Mouse (Mus musculus) intestine, embryonic 16.5 days (tissue): ENCODE data around the gene Gna14. TPM values are rescaled to one million over a fixed set of nuclear protein-coding genes. Genes with fewer than 3 reads are reported as not detected.

Source experiments
- ATAC-seq: fragments of 200-750 bp; cut with Nextera tagmentation; 2 replicates; pipeline ENCODE4 v1.8.0; 2017; ENCODE audit warnings: moderate TSS enrichment, moderate library complexity
- H3K27ac ChIP-seq: fragments of 300-500 bp; sonication (generic); 2 replicates; pipeline ENCODE4 v1.5.1; 2014; ENCODE audit warnings: mild to moderate bottlenecking, low read length
- H3K27me3 ChIP-seq: fragments of 300-500 bp; sonication (generic); replicated peaks from 2 replicates; pipeline ENCODE4 v1.6.1; 2014; ENCODE audit warnings: low read length, control low read depth, mixed read lengths; ENCODE audit not compliant: control insufficient read depth, insufficient read depth
- H3K36me3 ChIP-seq: fragments of 300-500 bp; sonication (generic); 2 replicates; pipeline ENCODE4 v1.6.1; 2014; ENCODE audit warnings: low read length, control low read depth; ENCODE audit not compliant: control insufficient read depth, insufficient read depth
- H3K4me1 ChIP-seq: fragments of 300-500 bp; sonication (generic); 2 replicates; pipeline ENCODE4 v1.6.1; 2014; ENCODE audit warnings: low read length, control low read depth, mixed read lengths; ENCODE audit not compliant: control insufficient read depth, insufficient read depth
- H3K4me2 ChIP-seq: fragments of 300-500 bp; sonication (generic); 2 replicates; pipeline ENCODE4 v1.6.1; 2014; ENCODE audit warnings: low read depth, low read length, control low read depth
- H3K4me3 ChIP-seq: fragments of 300-500 bp; sonication (generic); 2 replicates; pipeline ENCODE4 v1.5.1; 2014; ENCODE audit warnings: mild to moderate bottlenecking, low read length
- H3K9ac ChIP-seq: fragments of 300-500 bp; sonication (generic); 2 replicates; pipeline ENCODE4 v1.6.1; 2014; ENCODE audit warnings: low read depth, low read length
- H3K9me3 ChIP-seq: fragments of 300-500 bp; sonication (generic); 2 replicates; pipeline ENCODE4 v1.6.1; 2016; ENCODE audit warnings: low read length, control low read depth; ENCODE audit not compliant: control insufficient read depth
- WGBS: fragments of 180-500 bp; shearing (Covaris S2); extraction: QIAGEN DNeasy Blood & Tissue Kit; methylation state at CpG from one replicate; pipeline ENCODE4 v1.1.7; 2014; 5-methylcytosine and 5-hydroxymethylcytosine counted together
- polyA plus RNA-seq: library from polyadenylated mRNA; unstranded; fragments of >200 nt; fragmentation: Nextera tagmentation; extraction: Ambion mirVana; gene quantifications from 2 replicates; pipeline ENCODE4 v1.2.1, GENCODE M21; 2015

Gna14 gene
- polyA plus RNA-seq, 1 experiment from 2014 or later, result 16.8 TPM

DNA sequence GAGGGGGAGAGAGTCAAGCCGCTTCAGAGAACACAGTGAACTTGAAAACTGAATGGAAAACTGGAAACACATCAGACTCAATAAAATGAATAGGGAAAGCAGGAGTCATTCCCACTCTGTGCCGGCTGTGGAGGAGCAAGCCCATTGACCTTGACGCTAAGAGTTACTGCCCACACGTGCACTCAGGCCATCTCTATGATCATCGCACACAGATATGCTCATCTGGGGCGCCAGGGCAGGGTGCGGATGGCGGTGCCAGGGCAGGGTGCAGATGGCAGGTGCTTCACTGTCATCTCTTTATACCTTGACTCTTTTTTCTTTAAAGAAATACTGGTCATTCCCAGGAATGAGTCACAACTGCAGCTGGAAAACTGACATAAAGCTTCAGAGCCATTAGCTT, 4.2 kb upstream of the Gna14 start:
- ATAC-seq, result no peak
- H3K27me3 ChIP-seq, result no peaks in the 10 kb centered on the region
- H3K4me2 ChIP-seq, result no peak overlapping the region
- H3K27ac ChIP-seq, result no peak overlapping the region
- H3K9ac ChIP-seq, result no peak overlapping the region
- H3K36me3 ChIP-seq, result no peaks in the 10 kb centered on the region
- 76% methylated on average over 8 of the region's 8 CpGs for WGBS
- no peaks in the 10 kb centered on the region for H3K9me3 ChIP-seq
- no peak overlapping the region for H3K4me3 ChIP-seq
- H3K4me1 ChIP-seq, result peaks cover 14% of the 10 kb centered on the region; the same call in 1 of the 2 replicates

DNA sequence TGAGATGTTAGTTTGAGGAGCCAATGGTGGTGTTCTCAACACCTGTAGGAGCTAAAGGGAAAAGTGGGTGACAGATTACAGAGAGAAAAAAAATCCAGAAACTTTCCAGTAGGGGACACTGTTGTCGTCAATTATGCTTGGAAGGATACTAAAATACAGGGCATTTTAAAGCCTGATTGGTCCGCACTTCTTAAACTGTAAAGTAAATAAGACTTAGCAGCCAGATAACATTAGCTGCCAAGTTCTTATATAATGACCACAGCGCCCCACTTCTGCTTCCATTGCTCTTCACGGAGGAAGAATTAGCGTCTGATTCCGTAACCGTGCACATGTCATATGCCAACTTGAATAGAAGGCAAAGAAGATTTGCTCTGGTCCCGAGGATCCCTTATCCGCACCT, 683 bp upstream of the Gna14 start:
- peak; percentile 4; the same call in 1 of the 2 replicates for ATAC-seq
- peak overlapping the region; percentile 79 for H3K4me2 ChIP-seq
- peak overlapping the region; percentile 65 for H3K27ac ChIP-seq
- H3K9ac ChIP-seq, result peak overlapping the region; percentile 65; the same call in 1 of the 2 replicates
- peaks cover 25% of the 10 kb centered on the region for H3K4me1 ChIP-seq
- no peaks in the 10 kb centered on the region for H3K9me3 ChIP-seq
- H3K4me3 ChIP-seq, result peak overlapping the region; percentile 53
- no peaks in the 10 kb centered on the region for H3K27me3 ChIP-seq
- 11% methylated on average over 9 of the region's 9 CpGs for WGBS
- H3K36me3 ChIP-seq, result no peaks in the 10 kb centered on the region

DNA sequence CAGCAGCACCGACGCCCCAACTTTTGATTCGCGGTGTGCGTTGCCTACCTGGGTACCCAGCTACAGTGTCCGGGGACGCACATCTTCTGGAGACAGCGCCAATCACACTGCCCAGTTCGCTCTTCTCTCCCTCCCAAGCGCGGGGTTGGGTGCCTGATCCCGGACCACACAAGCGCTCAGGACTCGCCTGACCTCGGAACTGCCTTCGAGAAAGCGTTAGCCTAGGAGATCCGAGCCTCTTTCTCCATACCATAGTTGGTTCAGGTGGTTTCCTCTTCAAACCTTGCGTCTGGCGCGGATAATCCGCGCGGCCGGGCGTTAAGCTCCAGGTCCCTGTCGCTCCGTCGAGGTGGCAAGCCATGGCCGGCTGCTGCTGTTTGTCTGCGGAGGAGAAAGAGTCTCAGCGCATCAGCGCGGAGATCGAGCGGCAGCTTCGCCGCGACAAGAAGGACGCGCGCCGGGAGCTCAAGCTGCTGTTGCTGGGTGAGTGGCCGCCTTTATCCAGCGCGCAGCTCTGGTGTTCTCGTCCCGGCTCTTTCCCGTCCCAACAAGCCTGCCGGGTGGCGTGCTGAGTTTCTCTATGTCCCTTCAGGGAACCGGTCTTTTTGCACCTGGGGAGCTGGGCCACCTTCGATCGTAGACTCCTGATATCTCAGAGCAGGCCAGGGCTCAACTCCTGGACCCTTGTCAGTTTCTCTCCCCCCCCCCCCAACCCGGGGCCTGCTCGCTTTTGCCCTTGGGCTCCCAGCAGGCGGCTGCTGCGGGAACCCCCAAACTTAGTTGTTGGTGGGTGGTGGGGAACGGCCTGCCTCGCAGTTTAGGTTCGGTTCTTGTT, 990 bp downstream of the Gna14 start:
- Histone ChIP-seq H3K36me3 (no peaks in the 10 kb centered on the region), H3K4me1 (peaks cover 26% of the 10 kb centered on the region), H3K9ac (peak overlapping the region; percentile 65), H3K4me2 (peak overlapping the region; percentile 79), H3K27ac (peak overlapping the region; percentile 65), H3K27me3 (no peaks in the 10 kb centered on the region), H3K4me3 (peak overlapping the region; percentile 53), H3K9me3 (no peaks in the 10 kb centered on the region)
- 4% methylated on average over 61 of the region's 61 CpGs for WGBS
- peak; percentile 25; the same call in 1 of the 2 replicates for ATAC-seq

DNA sequence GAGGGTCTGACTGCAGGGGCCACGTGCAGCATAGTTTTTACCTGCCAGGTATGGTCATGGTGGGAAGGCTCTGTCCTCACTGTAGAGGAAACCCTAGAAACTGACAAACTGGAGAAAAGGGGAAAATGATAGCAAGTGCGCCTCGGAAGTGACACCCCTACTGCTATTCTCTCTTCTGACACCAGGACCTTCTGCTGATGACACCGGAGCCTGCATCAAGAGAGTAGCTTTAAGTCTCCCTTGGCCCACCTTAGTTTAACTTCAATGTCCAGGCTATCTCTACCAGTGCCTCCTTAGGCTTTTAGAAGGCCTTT, 1.6 kb downstream of the Gna14 start:
- Histone ChIP-seq H3K27me3 (no peaks in the 10 kb centered on the region), H3K27ac (0 out of 2 replicates have a peak overlapping the region, but pooled peaks have one; percentile 57), H3K4me1 (peaks cover 26% of the 10 kb centered on the region), H3K36me3 (no peaks in the 10 kb centered on the region), H3K4me2 (peak overlapping the region; percentile 79), H3K4me3 (peak overlapping the region; percentile 53), H3K9ac (peak overlapping the region; percentile 65), H3K9me3 (no peaks in the 10 kb centered on the region)
- no peak for ATAC-seq
- 64% methylated on average over 4 of the region's 4 CpGs for WGBS

DNA sequence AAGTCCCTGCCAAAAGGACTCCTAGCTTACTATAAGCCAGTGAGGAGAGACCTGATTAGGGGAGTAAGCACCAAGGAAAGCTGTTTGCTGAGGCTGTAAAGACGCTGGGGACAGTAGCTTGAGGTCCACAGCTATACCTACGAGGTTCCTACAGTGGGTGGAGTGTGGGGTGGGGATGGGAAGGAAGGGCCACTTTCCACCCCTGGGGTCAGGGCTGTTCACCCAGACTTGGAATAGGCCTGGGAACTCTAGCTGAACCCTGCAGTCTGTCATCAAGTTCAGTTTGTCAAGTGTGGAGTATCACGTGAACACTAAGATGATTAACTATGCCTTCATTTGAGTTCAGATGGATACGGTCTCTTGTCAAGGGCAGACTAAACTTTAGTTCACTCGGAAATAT, 2.3 kb downstream of the Gna14 start:
- Histone ChIP-seq H3K9ac (no peak overlapping the region), H3K27me3 (no peaks in the 10 kb centered on the region), H3K36me3 (no peaks in the 10 kb centered on the region), H3K9me3 (no peaks in the 10 kb centered on the region), H3K27ac (peak overlapping the region; percentile 57), H3K4me1 (peaks cover 26% of the 10 kb centered on the region), H3K4me2 (peak overlapping the region; percentile 79), H3K4me3 (peak overlapping the region; percentile 53)
- peak; percentile 14; the same call in 1 of the 2 replicates for ATAC-seq
- WGBS, result 48% methylated on average over 5 of the region's 5 CpGs

DNA sequence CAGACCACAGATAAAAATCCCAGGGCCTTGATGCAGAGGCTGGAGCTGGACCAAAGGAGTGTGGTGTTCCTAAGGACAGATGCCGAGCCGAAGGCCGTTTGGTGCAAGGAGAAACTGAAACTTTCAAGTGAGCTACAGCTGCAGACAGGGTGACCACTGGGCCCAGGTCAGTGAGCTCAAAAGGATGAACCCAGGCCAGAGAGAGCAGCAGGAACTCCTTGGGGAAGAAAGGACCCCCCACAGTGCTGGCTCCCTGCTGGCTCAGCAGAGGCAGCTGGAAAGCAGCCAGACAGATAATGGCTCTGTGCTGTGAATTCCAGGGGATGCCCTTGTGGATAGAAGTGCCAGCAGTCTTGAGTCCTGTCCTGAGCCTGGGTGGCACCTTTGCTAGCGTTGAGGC, 3.7 kb downstream of the Gna14 start:
- H3K27me3 ChIP-seq, result no peaks in the 10 kb centered on the region
- H3K4me1 ChIP-seq, result peaks cover 26% of the 10 kb centered on the region
- H3K9me3 ChIP-seq, result no peaks in the 10 kb centered on the region
- no peaks in the 10 kb centered on the region for H3K36me3 ChIP-seq
- ATAC-seq, result no peak
- WGBS, result 46% methylated on average over 4 of the region's 4 CpGs
- peak overlapping the region; percentile 60 for H3K27ac ChIP-seq
- H3K9ac ChIP-seq, result no peak overlapping the region
- no peak overlapping the region for H3K4me3 ChIP-seq
- peak overlapping the region; percentile 7; the same call in 1 of the 2 replicates for H3K4me2 ChIP-seq

DNA sequence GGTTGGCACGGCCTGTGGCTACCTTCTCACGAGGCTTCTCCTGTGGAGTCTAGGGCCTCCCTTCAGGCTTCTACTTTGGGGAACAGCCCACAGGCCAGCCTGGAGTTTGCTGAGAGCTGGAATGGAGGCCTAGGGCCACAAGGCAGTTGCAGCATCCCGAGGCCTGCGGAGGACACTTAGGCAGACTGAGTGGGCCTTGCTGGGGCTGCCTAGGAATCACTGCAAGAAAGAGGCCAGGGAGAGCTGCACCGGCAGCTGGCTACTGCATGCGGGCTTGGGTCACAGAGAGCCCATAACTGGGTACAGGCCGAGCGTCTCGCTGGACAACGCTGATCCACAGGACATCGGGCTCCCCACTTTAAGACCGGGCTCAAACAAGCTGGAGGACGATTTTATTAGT, 4.3 kb downstream of the Gna14 start:
- no peaks in the 10 kb centered on the region for H3K9me3 ChIP-seq

DNA sequence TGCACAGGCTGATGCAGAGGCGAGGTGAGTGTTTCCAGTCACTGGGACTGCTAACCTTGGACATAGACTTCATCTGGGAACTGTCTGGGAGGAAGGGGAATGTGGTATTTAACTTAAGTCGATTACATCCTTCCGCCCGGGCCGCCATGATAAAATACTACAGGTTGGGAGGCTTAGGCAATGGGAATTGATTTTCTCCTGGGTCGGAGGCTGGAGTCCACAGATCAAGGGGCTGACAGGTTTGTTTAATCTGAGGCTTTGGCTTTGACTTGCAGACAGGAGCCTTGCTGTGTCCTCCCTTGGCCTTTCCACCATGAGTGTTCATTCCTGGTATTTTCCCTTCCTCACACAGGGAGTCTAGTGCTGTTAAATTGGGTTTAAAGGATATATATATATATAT, 5.8 kb downstream of the Gna14 start:
- Histone ChIP-seq H3K27me3 (no peaks in the 10 kb centered on the region), H3K9ac (no peak overlapping the region)
- WGBS, result 81% methylated on average over 6 of the region's 6 CpGs

More for the DNA sequence above, 4.3 kb downstream of the Gna14 start:
- Histone ChIP-seq H3K4me2 (no peak overlapping the region), H3K36me3 (no peaks in the 10 kb centered on the region), H3K27me3 (no peaks in the 10 kb centered on the region), H3K4me1 (peaks cover 26% of the 10 kb centered on the region), H3K9ac (0 out of 2 replicates have a peak overlapping the region, but pooled peaks have one; percentile 23), H3K27ac (peak overlapping the region; percentile 60), H3K4me3 (no peak overlapping the region)
- WGBS, result 56% methylated on average over 13 of the region's 13 CpGs
- ATAC-seq, result no peak

DNA sequence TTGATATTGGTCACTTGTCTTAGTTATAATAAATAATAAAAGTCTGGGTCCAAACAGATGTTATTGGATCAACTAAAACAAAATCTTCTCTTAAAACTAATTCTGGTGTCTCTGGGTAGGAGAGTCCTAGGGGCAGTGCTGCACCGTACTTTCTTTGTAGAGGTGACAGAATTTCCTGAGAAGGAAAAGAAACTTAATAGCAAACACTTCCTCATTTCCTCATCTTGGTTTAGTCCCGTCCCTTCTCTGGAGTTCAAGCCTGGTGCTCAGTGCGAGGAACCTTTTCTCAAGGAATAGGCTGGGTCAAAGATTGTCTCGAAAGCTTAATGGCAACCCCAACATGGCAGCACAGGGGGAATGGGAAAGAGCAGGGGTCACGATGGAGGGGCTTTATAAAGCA, 7.8 kb downstream of the Gna14 start:
- H3K27me3 ChIP-seq, result no peaks in the 10 kb centered on the region
- H3K9ac ChIP-seq, result no peak overlapping the region
- H3K27ac ChIP-seq, result no peak overlapping the region
- H3K9me3 ChIP-seq, result no peaks in the 10 kb centered on the region
- no peaks in the 10 kb centered on the region for H3K36me3 ChIP-seq
- H3K4me1 ChIP-seq, result peaks cover 16% of the 10 kb centered on the region
- no peak for ATAC-seq
- 81% methylated on average over 5 of the region's 5 CpGs for WGBS
- no peak overlapping the region for H3K4me2 ChIP-seq
- H3K4me3 ChIP-seq, result no peak overlapping the region

More for the DNA sequence above, 5.8 kb downstream of the Gna14 start:
- Histone ChIP-seq H3K4me2 (no peak overlapping the region), H3K4me1 (peaks cover 13% of the 10 kb centered on the region), H3K36me3 (no peaks in the 10 kb centered on the region), H3K9me3 (no peaks in the 10 kb centered on the region), H3K27ac (no peak overlapping the region), H3K4me3 (no peak overlapping the region)
- ATAC-seq, result no peak
